Mouse (Mus musculus): ENCODE measurements around the gene Znfx1.

DNA sequence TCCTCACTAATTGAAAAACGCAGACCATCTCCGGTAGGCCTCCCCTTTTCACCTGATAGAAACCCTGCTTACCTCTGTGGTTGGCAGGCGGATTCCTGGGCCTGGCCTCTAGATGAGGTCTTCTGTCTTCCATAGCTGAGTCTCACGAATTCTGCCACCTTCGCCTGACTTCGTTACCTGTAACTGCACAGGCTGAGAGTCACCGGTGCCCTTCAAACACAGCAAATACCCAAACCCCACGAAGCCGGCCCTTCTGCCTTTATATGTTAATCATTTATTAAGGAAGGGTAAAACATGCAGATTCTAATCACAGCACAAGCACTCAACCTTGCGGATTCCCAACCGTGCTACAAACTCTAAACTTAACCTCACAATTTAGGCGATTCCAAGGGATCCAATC is 2.9 kb downstream of the Znfx1 start:
- TF ChIP-seq CTCF (IDR thresholded peaks at IDR 0.05; ENCODE audit: low read depth) (no peak), EP300 (IDR thresholded peaks at IDR 0.05; ENCODE audit: low read depth) (no peak)

Data from liver, embryonic 14.5 days (tissue).